Mouse (Mus musculus): Measurements from ENCODE around the gene Icosl.

GRCm38 (mm10) chr10:78042697-78043405, 26.3 kb upstream of the Icosl start:
- TF ChIP-seq CTCF (IDR thresholded peaks at IDR 0.05; ENCODE audit: control insufficient read depth, insufficient read depth, low read length), result no peak
- TF ChIP-seq POLR2A (IDR thresholded peaks at IDR 0.05; ENCODE audit: borderline replicate concordance, control insufficient read depth, low read depth, low read length), result no peak

Measured in bone marrow, adult 2 months (tissue).